Mouse (Mus musculus): ENCODE measurements around the gene Kank3.
A peak's percentile ranks its signal among the peaks of the same experiment; 100 is the strongest.
"Not testable (repeated sequence)": the region's sequence is repeated elsewhere in the genome, so short reads cannot be mapped to it uniquely, and the experiment has no call there.

Kank3 gene

DNA sequence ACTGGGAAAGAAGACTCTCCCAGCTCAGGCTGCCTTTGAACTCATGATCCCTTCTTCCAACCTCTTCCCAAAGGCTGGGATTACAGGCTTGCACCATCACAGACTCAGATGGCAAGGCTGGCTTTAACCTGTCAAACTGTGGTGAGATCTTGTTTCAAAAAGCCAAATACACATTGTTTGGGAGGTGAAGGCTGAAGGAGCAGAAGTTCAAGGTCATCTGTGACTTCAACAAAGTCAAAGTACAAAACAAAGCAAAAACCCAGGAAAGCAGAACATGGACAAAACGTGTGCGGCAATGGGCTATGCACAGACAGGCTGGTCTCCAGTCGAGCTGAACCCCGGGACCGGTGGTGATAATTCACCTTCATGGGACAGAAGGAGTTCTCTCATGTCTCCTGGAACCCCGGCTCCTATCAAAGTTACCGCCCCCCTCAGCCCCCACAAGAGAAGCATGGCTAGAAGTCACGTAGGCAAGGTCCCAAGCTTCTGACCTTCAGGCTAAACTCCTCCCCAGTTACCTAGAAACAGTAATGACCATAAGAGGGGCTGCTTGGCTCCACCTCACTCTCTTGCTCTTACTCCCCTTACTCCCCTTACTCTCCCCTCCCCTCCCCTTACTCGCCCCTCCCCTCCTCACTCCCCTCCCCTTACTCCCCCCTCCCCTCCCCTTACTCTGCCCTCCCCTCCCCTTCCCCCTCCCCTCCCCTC, 3.0 kb upstream of the Kank3 start:
- no peak for DNase-seq (ENCODE audit: low read depth in 1 of 2, low spot score in 2 of 2)

DNA sequence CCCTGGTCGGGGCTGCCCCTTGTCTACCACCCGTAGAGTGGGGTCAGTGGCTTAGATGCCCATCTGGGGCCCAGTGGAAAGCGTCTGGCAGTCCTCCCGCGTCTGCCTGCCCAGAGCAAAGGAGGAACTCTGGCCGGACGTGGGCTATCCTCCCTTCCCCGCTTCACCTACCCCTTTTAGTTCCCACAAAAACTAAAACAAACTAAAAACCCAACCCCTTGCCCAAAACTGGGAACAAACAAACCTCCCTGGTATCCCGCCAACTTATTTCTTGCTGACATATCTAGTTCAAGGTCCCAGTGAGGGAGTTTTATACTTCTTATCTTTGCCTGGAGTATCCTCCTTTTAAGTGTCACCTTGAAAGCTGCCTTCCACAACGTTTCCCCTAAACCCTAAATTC, 2.1 kb upstream of the Kank3 start:
- DNase-seq (ENCODE audit: low read depth in 1 of 2, low spot score in 2 of 2) = no peak

DNA sequence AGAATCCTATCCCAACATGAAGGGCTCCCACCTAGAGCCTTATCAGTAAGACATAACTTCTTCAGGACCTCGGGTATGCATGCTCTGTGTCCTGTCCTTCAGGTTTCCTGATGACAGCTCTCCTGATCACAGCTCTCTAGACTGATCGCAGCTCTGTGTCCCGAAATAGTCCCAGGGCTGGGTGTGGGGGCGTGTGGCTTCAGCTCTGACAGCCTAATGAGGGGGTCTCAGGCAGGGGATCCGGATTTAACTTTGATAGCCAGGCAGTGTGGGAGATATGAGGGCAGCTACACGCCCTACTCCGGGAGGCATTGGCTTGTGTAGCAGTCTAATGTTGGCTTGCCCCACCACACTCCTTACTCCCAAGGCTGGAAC, 810 bp downstream of the Kank3 start:
- no peak for DNase-seq (ENCODE audit: low read depth in 1 of 2, low spot score in 2 of 2)

DNA sequence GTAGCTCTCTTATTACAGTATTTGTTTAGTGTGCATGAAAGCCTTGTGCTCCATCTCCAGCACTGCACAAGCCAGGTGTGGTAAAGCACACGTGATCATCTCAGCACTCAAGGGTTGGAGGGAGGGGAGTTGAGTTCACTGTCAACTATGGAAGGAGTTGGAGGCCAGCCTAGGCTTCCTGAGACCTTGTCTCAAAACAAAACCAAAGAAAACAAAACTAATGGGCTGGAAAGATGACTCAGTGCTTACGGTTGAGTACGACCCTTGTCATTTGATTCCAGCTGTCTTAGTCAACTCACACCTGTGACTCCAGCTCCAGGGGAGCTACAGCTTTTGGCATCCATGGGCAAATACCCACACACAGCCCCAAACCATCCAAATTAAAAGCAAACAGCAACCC, 2.2 kb downstream of the Kank3 start:
- no peak for DNase-seq (ENCODE audit: low read depth in 1 of 2, low spot score in 2 of 2)

DNA sequence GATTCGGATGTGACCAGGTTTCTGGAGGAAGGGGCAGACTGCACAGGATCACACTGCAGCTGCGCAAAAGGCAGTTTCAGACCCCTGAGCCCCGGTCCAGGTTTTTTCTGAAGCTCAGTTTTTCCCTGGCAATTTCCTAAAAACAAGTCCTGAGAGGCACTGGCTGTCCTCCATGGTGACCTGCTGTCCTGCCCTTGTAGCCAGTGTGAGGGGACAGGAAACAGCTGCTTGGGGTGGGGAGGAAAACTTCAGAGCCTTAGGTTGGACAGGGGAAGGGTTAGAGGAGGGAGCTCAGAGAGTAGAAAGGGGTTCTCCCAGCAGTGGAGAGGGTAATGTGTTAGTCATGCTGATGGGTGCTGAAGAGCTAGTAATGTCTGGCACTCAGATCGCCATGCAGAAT, 2.7 kb downstream of the Kank3 start:
- no peak for DNase-seq (ENCODE audit: low read depth in 1 of 2, low spot score in 2 of 2)

DNA sequence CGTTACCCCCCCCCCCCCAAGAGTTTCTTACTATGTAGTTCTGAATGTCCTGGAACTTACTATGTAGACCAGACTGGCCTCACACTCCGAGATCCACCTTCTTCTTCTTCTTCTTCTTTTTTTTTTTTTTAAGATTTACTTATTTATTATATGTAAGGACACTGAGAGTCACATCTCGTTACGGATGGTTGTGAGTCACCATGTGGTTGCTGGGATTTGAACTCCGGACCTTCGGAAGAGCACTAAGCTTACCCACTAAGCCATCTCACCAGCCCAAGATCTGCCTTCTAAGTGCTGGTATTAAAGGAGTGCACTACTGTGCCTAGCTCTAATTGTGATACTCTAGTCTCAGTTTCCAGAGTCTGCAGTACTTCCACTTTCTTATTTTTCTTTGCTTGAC, 5.1 kb downstream of the Kank3 start:
- no peak for DNase-seq (ENCODE audit: low read depth in 1 of 2, low spot score in 2 of 2)

DNA sequence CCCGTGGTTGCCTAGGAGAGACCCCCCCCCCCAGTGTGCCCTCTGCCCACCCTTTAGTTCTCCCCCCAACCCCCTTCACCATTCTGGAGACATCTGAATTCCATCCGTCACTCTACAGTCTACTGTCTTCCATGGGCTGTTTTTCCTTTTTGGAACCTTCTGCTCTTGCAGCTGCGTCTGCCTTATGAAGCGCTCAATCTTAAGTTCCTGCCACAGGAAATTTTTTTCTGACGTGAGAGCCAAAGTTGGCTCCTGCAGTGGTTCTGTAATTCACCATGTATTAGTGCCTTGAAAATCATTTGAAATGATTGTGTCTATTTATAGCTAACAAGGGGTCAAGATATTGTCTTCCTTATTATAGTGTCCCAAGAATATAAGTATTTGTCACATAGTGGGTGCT, 6.3 kb downstream of the Kank3 start:
- no peak for DNase-seq (ENCODE audit: low read depth in 1 of 2, low spot score in 2 of 2)

DNA sequence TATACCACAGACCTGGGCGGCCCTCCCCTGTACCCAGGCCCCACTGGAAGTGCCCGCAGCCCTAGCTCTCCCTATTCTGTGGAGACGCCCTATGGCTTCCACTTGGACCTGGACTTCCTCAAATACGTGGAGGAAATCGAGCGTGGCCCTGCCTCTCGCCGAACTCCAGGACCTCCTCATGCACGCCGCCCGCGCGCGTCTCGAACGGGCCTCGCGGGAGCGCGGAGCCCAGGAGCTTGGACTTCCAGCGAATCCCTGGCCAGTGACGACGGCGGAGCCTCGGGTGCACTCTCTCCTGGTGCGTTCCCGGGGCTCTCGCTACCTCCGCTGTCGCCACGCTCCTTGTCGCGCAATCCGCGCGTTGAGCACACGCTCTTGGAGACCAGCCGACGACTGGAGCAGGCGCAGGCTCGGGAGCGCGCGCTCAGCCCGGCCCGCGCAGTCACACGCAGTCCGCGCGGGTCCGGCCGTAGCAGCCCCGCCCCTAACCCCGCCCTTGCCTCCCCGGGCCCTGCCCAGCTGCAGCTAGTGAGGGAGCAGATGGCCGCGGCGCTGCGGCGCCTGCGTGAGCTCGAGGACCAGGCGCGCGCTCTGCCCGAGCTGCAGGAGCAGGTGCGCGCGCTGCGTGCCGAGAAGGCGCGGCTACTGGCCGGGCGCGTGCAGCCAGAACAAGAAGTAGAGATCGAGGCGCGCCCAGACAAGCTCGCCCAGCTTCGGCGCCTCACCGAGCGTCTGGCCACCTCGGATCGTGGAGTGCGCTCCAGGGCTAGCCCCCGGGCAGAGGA, 7.1 kb downstream of the Kank3 start:
- peak; percentile 73 to 77 for DNase-seq (ENCODE audit: low read depth in 1 of 2, low spot score in 2 of 2)

DNA sequence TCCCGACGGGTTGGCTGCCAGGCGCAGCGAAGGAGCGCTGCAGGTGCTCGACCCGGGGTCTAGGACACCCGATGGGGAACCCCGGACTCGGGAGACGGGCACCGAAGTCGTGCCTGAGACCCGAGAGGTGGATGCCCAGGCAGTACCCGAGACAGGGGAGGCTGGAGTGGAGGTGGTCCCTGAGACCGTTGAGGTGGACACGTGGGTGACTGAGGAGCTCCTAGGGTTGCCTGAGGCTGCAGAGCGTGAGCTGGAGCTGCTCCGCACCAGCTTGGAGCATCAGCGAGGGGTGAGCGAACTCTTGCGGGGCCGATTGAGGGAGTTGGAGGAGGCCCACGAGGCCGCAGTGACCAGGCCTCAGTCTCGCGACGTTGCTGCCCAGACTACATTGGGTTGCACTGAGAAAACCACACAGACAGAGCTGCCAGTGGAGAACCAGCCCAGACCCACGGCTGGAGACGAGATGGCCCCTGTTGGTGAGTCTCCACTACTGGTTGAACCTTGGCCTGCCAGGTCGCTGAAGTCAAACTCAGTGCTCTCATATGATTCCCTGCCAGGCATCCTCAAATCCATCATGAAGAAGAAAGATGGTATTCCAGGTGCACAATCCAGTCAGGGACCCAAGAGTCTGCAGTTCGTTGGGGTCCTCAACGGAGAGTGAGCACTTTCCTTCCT, 7.8 kb downstream of the Kank3 start:
- no peak for DNase-seq (ENCODE audit: low read depth in 1 of 2, low spot score in 2 of 2)

DNA sequence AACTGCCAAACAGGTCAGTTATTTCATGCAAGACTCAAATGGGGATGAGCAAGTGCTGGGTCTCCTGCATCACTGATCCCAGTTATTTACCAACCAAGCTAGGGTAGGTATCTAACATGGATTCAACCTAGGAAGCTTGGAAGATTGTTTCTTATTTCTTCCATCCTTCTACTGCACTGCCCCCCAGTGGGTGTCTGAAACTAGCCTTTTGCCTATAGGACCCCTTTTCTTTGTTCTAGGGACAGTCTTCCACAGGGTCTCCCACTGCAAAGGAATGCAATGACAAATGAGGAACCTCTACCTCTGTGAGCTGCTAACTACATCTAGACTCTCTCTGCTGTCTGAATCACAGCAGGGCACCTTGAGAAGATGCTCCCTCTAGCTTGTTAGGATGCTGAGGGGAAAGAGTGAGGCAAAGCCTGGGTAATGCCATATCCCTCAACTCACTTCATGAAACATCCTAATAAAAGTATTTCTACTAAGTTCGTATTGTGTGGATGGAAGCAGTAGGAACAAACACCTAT, 12.2 kb downstream of the Kank3 start:
- no peak for DNase-seq (ENCODE audit: low read depth in 1 of 2, low spot score in 2 of 2)

DNA sequence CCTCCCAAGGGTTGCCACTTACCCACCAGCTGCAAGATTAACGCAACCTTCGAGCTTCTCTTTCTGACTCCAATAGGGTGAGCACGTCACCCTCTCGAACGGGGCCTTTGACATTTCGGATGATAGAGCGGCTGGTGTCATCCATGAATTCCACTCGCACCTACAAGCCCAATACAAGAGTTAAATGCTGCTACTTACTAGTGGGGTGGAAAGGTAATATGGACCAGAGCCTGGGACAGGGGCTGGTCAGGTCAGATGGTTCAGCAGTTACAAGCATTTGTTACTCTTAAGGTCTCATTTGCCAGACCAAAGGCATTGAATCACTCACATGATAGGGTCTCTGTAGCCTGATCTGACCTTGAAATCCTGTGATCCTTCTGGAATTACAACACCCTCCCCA, 12.9 kb downstream of the Kank3 start:
- not testable (repeated sequence) for DNase-seq (ENCODE audit: low read depth in 1 of 2, low spot score in 2 of 2)

DNA sequence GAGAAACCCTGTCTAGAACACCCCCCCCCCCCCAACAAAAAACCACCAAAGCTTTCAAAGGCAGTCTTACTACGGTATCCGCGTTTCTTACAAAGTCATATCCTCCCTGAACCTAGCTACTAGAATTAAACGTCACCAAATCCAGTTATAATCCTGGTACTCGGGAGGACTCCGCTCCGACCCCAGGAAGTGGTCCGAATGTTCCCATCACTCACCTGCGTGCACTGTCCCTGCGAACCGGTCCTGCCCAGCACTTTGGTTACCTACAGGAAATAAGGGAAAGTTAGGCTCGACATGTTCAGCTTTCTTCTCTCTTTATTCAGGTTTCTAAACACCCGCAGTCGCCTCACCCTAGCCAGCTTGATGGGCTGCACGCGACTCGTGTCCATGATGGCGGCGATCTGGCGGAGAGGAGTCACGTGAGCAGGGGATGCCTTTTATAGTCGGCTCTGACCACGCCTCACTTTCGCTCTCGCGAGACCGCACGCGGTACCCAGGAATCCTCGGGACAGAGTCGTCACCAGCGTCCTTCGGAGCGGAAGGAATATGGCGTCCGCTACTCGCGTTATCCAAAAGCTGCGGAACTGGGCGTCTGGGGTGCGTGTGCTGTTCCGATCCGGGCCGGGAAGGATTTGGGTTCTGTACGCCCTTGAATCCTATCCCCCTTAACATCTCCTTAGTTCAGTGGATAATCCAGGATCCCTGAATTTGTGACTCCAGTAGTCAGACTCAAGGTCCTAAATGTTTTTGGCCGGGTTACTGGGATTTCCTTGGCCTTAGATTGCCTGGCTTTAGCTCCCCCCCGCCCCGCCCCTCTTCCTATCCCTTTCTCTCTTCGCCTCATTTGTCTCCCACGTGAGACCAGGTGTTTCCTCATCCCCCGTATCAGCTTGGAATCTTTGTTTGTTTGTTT, 14.0 kb downstream of the Kank3 start, which contains the start of the genes Rps28 and Ndufa7:
Gene Rps28 (minus strand): TSS at position 479 of the 913 bp plus-strand sequence.
Gene Ndufa7 (plus strand): TSS at position 489 of the 913 bp plus-strand sequence.
- peak; percentile 95 to 99 for DNase-seq (ENCODE audit: low read depth in 1 of 2, low spot score in 2 of 2)

DNA sequence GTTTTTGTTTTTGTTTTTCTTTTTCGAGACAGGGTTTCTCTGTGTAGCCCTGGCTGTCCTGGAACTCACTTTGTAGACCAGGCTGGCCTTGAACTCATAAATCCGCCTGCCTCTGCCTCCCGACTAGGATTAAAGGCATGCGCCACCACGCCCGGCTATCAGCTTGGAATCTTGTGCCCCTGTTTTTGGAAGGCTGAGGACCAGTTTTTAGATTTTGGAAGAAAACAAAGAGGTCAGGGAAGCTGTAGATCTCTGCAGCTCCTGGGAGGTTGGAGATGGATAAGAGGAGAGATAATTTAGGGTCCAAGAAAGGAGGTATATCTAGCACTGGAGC, 14.6 kb downstream of the Kank3 start:
- not testable (repeated sequence) for DNase-seq (ENCODE audit: low read depth in 1 of 2, low spot score in 2 of 2)

DNA sequence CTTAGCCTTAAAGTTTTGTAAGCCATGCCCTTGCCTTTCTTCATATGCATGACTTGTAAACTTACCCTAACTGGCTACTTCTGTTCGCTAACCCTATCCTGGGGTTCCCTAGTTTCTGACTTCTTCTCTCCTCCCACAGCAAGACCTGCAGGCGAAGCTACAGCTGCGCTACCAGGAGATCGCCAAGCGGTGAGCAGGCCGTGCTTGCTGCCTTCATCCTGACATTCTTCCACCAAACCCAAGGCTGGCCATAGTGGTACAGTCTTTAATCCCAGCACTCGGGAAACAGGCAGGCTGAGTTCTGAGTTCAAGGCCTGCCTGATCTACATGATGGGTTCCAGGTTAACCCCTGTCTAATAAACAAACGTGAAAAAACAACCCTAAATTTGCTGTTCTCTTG, 15.1 kb downstream of the Kank3 start:
- DNase-seq (ENCODE audit: low read depth in 1 of 2, low spot score in 2 of 2) = no peak

DNA sequence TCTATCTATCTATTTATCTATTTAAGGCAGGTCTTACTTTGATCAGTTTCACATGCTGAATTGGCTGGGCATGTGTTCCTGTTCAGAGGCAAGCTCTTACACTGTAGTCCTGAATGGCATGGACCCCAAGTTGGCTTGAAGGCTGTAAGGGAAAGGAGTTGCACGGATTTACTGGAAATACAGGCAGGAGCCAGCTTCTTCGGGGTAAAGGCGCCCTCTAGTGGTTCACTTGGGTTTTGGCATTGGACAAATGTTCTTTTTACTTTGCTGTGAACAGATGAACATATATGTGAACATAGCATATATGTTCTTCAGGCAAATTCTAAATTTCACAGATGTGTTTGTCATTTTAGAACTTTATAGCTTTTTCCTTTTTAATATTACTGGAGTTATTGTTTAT, 16.5 kb downstream of the Kank3 start:
- DNase-seq (ENCODE audit: low read depth in 1 of 2, low spot score in 2 of 2) = peak in 1 of 2 experiments; percentile 52

DNA sequence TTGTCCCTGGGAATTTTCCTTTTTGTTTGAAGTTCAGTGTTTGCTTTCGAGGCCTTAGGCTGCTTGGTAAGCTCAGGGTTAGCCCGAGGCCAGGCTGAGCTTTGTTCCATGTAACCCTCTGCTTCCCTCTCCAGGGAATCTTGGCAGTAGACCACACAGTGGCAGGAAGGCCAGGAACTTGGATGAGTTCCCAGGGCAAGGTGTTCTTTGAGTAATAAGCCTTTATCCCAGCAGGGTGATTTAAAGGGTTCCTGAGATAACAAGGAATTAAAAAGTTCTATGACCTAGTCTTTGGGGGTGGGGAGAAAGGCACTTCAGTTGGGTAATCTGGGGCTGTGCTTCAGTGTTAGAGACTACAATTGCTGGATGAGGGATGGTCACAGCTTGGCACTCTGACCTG, 18.6 kb downstream of the Kank3 start:
- DNase-seq (ENCODE audit: low read depth in 1 of 2, low spot score in 2 of 2) = no peak

DNA sequence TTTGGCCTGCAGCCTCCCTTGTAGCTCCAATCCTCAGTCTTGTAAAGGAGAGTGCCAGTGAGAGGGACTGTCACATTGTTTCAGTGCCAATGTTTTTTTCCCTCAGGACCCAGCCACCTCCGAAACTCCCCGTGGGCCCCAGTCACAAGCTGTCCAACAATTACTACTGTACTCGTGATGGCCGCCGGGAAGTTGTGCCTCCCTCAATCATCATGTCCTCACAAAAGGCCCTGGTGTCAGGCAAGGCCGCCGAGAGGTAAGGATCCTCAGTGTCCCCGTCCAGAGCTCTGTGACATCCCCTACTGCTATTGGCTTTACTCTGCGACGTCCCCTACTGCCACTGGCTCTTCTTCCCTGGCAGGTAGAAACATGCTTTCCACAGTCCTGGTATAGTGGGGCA, 19.2 kb downstream of the Kank3 start:
- DNase-seq (ENCODE audit: low read depth in 1 of 2, low spot score in 2 of 2) = no peak

DNA sequence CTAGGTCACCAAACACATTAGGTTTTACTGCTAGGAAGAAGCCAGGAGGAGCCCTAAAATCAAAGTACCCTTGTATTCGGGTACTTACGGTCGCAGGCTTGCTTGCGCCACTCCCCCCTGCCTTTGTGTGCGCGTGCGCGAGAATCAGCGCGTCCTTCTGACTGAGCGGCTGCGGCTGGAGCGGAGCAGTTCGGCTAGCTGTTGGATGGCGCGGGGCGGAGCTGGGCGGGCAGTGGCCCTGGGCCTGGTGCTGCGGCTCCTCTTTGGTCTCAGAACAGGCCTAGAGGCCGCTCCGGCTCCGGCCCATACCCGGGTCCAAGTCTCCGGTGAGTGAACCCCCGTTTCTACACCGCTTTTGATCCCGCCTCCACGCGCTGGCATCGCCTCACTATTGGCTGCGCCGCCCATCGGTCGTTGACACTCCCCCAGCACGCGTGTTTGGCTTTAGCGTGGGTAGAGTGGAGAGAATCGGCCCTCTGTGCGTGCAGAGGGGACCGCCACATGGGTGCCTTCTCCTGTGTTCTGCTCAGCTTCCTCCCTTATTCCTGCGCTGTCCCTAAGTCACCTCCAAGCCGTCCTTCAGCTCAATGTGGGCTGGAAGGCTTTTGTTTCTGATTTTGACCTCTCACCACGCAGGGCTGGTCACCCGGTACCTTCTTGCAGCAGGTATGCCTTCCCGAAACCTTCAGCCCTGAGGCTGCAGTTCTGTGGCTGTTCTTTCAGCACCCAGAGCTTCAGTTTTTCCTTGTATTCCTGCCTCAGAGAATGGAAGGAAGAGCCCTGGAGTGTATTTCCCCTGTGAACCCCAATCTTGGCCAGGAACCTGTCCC, 32.9 kb downstream of the Kank3 start, which contains the start of gene Cd320:
Gene Cd320 (plus strand): TSS at position 126 of the 830 bp plus-strand sequence.
- DNase-seq (ENCODE audit: low read depth in 1 of 2, low spot score in 2 of 2) = peak; percentile 68 to 86

DNA sequence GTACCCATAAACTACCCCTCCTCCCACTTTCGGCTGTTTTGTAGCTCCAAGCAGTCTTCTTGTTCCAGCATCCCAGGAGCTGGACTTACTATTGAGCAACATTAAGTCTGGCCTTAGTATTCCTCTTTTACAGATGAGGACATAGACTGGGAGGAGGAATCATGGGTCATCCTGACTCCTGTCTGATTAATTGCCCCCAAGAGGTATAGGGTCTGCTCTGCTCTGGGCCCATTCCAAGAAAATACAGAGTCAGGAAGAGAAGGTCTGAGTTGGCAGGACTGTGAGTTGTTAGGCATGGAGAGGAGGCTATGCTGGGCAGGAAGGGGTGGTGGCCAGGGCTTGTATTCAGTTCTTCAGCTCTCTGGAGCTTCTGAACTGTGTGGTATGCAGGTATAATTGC, 33.9 kb downstream of the Kank3 start:
- no peak for DNase-seq (ENCODE audit: low read depth in 1 of 2, low spot score in 2 of 2)

DNA sequence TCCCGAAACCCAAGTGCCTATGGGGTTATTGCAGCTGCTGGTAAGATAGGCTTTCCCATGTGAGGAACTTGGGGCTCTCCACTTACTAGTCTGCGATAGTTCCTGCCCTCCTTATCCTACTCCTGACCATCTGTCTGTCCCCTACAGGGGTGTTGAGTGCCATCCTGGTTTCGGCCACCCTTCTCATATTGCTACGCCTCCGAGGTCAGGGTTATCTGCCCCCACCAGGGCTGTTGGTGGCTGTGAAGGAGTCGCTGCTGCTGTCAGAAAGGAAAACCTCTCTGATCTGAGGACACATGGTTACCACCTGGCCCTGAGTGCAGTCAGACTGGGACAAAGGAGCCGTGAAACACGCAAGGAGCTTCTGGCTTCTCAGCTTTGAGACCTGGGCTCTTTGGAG, 37.8 kb downstream of the Kank3 start:
- DNase-seq (ENCODE audit: low read depth in 1 of 2, low spot score in 2 of 2) = no peak
